Mouse (Mus musculus) midbrain, embryonic 11.5 days (tissue): ENCODE data around the gene Ankrd7. TPM values are rescaled to one million over a fixed set of nuclear protein-coding genes. Genes with fewer than 3 reads are reported as not detected.

Experiments
- polyA plus RNA-seq: library from polyadenylated mRNA; unstranded; fragments of >200 nt; fragmentation: Nextera tagmentation; extraction: Ambion mirVana; gene quantifications from 2 replicates; pipeline ENCODE4 v1.2.1, GENCODE M21; 2014

Gene Ankrd7
- polyA plus RNA-seq, 1 experiment from 2014 or later: not detected

Other genes starting within 250 kb of the Ankrd7 start
- 208 and 224 TPM in 2 replicates for gene Lsm8, start 17.7 kb upstream of the Ankrd7 start, polyA plus RNA-seq